Mouse (Mus musculus): ENCODE measurements around the gene Sap30bp.

The Sap30bp gene

DNA sequence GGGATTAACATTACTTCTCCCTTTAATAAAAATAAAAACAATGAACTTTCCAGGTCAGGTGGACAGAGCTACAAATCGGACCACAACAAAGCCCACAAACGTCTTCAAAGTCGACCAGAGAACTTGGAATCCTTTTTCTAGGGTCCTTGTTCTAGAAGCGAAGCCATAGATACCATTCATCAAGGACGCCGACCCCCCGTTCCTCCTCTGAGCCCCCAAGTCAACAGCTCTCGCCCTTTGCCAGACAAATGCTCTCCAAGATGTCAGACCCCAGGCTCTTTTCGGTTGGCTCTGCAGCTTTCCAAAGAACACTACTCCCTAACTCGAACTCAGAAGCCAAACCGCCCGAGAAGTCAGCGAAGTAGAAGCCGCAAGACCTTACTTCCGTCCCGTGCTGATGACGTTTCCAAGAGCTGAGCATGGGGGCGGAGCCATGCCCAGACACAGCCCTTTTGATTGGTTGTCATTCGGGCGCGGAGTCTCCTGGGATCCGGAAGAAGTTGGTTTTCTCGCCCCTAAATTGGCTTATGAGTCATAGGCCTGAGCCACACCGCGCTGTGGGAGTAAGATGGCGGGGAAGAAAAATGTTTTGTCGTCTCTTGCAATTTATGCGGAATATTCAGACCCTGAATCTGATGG, at the start of gene Sap30bp, which contains the start of gene Recql5:
Sap30bp (plus strand) TSS at position 175 of the 639 bp plus-strand sequence.
Recql5 (minus strand) TSS at position 370 of the 639 bp plus-strand sequence.
- peak; percentile 97 to 98 for DNase-seq (ENCODE audit: low spot score in 2 of 2)

GRCm38 (mm10) chr11:115884361-115884760, 48.7 kb upstream of the Sap30bp start:
- DNase-seq (ENCODE audit: low spot score in 2 of 2): no peak

GRCm38 (mm10) chr11:115885281-115885680, 47.8 kb upstream of the Sap30bp start:
- DNase-seq (ENCODE audit: low spot score in 2 of 2): no peak

DNA sequence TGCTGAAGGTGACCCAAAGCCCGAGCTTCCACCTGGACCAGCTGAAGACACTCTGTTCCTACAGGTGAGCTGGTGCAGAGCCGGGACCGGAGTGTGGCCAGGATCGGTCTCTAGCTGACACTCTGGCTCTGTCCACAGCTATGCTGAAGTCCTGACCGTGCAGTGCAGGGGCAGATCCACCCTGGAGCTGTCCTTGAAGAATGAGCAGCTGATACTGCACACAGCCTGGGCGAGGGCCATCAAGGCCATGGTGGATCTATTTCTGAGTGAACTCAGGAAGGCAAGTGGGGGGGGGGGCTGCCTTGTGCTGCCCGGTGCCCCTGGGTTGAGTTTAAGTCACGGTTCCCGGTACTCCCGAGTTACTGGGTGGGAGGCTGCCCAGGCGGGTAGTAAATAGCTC, 46.6 kb upstream of the Sap30bp start:
- DNase-seq (ENCODE audit: low spot score in 2 of 2): no peak

DNA sequence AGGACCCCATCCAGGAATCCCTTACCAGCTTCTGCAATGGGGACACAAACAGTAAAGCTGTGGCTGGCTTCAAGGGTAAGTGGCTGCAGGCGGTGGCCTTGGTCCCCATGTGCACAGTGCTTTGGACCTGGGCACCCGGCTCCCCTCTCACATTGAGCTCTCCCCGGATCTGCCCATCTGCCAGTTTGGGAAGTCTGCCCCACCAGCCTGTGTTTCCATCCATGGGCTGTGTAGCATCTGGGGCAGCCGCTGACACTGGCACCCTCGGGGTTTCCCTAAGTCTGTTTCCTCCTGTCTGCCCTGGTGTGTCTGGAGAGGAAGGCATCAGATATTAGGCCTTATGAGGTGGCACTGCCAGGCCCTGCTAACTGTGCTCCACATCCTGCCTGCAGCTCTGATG, 45.1 kb upstream of the Sap30bp start:
- DNase-seq (ENCODE audit: low spot score in 2 of 2): no peak

- no peak for DNase-seq (ENCODE audit: low spot score in 2 of 2)
These were observed 43.9 kb upstream of the Sap30bp start for GRCm38 (mm10) chr11:115889159-115889558.

DNA sequence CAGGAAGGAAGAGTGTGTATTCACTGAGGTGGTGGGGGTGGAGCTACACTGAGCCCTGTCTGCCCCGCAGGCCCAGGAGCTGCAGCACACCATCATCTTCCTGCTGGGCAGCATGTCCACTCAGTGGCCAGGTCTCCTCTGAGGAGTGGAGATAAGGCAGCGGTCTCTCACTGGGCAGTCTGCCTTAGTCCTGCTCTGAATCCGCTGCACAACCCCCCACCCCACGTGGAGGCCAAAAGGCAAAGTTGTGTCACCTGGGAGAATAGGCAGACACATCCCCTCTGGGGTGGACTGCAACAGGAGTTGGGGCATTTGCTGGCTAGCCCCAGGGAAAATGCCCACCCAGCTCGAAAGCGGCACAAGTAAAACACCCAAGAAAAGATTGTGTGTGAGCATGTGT, 40.9 kb upstream of the Sap30bp start:
- DNase-seq (ENCODE audit: low spot score in 2 of 2): no peak

GRCm38 (mm10) chr11:115893071-115893470, 40.0 kb upstream of the Sap30bp start:
- no peak for DNase-seq (ENCODE audit: low spot score in 2 of 2)

GRCm38 (mm10) chr11:115894755-115895520, 38.1 kb upstream of the Sap30bp start:
- DNase-seq (ENCODE audit: low spot score in 2 of 2): no peak

DNA sequence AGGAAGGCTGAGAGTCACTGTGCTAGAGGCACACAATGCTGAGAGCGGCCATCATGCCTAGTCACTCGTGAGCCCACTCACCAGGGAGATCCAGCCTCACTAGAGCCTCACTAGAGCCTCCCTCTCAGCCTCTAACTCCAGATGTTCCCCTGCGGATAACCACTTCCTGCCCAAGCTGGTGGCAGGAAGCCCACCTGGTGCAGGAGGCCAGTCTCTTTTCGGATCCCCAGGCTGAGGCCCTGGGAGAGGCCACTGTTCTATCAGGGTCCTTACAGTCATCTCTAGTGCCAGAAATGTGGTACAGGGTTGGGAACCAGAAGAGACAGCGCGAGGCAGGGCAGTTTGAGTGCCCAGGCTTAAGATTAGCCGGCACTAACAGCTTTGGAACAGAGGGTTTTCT, 34.6 kb upstream of the Sap30bp start:
- no peak for DNase-seq (ENCODE audit: low spot score in 2 of 2)

DNA sequence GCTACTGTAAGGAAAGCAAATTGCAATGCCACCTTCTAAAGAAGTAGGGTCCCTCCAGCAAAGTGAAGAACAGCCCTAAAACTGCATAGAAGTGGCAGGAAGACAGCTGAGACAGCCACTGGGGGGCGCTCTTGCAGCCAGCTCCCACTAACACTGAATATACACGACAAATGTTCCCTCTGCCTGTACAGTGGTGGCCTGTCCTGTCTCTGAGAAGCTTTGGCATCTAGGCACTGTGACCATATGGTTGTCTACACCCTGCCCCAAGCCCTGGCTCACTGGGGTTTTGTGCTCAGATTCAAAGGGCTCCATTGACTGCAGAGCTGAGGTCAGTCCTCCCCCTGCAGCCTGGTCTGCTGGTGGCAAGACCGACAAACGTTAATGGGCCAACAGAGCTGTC, 34.2 kb upstream of the Sap30bp start:
- peak; percentile 36 to 63 for DNase-seq (ENCODE audit: low spot score in 2 of 2)

DNA sequence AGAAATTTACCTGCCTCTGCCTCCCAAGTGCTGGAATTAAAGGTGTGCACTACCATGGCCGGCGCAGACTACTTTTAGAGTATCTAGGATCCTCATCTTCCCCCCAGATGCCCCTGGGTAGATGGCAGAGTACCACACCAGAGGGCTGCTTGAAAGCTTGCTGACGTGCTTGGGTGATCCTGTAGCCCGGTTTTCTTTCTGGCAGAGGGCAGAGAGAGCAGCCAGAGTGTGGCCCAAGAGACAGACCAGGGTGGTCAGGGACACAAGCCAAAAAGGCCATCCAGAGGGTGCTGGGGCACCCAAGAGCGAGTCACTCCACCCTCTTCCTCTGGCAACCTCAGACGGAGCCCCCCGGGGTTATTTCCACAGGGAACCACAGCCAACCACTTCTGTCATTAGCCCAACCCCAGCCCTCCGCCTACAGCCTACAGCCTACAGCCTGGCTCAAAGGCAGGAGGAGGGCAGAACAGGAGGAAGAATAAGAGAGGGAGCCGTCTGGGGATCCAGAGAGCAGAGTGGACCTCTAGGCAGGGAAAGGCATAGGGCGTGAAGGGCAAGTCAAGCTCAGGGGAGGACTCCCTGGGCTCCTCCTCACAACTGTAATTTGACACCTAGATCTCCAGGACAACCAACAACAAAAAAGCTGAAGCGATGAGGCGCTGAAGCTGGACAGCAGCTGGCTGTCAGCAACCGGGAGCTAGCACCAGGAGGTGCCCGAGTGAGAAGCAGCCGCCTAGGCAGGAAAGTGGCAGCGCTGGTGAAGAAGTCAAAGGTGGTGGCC, 33.4 kb upstream of the Sap30bp start, which contains the start of gene Smim5:
Smim5 (plus strand) TSS at position 481 of the 781 bp plus-strand sequence.
- no peak for DNase-seq (ENCODE audit: low spot score in 2 of 2)

GRCm38 (mm10) chr11:115900561-115901337, 32.3 kb upstream of the Sap30bp start:
- DNase-seq (ENCODE audit: low spot score in 2 of 2): no peak

DNA sequence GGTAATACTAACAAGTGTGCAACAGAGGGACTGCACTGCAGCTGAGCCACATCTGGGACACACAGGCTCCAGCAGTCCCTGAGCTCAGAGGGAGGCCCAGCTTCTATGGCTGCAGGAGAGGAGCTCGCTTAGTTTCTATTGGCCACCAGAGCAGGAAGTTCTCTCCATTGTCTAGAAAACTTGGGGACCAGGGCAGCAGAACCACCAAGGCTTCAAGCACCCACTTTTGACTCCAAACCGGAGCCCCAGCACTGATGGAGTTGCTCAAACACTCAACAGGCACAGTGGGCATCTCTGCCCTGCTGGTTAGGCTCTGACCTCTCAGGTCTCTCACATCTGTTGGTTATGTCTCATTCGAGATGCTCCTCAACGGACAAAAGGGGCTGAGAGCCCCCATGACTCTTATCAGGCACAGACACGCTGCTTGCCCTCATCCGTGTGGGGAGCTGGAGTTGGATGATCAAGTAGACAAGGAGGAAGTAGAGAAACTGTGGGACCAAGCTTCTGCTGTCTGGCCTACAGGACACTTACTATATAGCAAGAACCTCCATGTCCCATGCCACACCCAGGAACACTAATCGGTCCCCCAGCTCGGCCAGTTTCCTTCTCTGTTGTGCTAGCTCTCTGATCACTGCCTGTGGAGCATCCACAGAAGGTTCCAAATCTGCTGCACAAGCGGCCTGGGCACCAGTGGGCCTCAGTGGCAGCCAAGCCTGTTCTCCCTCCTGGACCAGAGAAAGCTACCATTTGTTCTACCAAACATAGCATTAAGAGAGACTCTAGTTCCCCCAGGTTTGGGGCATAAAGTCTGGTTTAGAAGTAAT, 31.5 kb upstream of the Sap30bp start:
- no peak for DNase-seq (ENCODE audit: low spot score in 2 of 2)

DNA sequence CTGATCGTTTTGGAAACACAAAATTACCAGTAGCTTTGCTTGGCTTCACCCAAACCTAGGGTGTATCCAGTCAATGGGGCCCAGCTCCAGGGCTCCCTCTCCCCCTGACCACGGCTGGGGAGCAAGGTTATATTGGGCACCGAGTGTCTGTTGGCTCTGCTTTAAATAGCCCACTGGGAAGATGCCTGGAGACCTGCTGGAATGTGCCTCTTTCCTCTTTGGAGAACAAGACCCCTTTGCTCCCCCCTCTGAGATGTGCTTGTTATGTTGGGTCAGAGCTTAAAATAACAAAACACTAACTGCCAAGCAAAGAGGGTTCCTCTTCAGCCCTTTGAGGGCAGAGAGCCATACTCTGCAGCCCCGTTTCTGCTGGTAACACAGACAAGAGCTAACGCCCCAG, 30.9 kb upstream of the Sap30bp start:
- DNase-seq (ENCODE audit: low spot score in 2 of 2): no peak

GRCm38 (mm10) chr11:115902831-115903230, 30.3 kb upstream of the Sap30bp start:
- peak in 1 of 2 experiments; percentile 37 for DNase-seq (ENCODE audit: low spot score in 2 of 2)

DNA sequence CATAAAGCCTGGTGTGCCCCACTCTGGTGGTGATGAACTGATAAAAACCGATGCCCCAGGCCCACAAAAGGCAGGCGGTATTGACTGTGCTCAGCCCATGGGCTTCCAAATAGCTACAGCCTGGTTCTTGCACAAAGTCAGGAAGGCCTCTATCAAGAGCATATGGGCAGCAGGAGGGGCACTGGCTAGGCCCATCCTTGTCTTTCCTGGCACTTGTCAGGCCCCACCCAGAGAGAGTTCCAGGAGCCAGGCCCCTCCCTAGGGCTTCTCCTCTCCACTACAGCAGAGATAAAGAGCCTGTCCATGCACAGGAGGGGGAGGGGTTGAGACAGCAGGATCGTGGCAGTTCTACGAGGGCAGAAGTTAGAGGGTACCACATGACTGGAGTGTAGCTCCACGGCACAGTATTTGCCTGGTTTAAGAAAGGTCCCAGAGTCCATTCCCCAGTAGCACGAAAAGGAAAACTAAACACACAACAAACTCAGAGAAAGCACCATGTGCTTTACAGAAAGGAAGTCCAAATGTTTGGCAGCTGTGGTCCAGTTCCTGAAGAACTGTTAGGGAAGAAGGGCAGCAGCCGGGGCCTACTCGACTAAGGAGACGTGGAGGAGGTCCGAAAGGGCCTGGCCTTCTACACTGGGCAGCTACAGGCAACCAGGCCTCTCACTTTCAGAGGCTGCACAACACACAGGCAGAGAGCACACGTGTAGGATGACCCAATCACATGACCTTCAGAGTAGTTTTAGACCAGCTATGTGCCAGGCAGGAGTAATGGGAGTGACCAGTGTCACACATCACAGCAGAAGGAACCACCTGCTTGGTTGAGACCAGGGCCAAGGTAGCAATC, 29.5 kb upstream of the Sap30bp start:
- DNase-seq (ENCODE audit: low spot score in 2 of 2): no peak

DNA sequence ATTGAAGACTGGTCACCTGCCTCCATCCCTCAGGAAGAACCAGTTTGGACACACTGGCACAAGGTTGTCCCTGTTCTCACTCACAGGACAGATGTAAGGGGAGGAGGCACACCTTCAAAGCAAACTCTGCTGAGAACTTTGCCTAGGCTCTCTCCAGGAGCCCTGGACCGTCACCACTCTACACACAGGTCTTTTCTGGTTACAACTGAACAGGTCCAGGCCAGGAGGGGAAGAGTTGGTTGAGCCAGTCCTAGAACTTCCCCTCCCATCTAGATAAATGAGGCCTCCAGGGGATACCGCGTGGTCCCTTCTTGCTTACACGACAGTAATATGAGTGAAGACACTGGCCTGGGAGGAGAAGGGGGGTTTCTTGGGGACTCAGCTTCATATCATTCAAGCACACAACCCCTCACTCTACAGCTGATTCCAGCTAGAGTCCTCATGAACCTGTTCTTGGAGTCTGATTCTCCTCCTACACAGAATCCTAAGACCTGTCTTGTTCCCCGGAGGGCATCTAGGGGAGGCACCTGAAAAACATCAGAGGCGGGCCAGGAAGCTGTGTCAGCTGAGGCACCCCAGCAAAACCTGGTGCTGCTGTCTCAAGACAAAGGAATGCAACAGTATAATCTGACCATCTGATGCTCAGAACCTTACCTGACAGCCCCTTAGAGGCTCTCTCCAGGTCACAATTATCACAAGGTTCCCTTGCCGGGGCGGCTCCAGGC, 28.7 kb upstream of the Sap30bp start:
- no peak for DNase-seq (ENCODE audit: low spot score in 2 of 2)
